Mouse (Mus musculus) hindbrain, postnatal 0 days (tissue): ENCODE data around the gene Cgrrf1. TPM values are rescaled to one million over a fixed set of nuclear protein-coding genes. Genes with fewer than 3 reads are reported as not detected.
"Not testable (repeated sequence)": the region's sequence is repeated elsewhere in the genome, so short reads cannot be mapped to it uniquely, and the experiment has no call there.

Experiments used
- ATAC-seq: fragments of 200-750 bp; cut with Nextera tagmentation; 2 replicates; pipeline ENCODE4 v1.8.0; 2017; ENCODE audit warnings: mild to moderate bottlenecking, moderate TSS enrichment, moderate library complexity
- DNase-seq: peaks from one replicate; pipeline ENCODE4 v3.0.0-alpha.2; 2015; ENCODE audit warnings: low spot score
- H3K27ac ChIP-seq: fragments of 300-500 bp; sonication (generic); 2 replicates; pipeline ENCODE4 v1.5.1; 2014; ENCODE audit warnings: mild to moderate bottlenecking
- H3K27me3 ChIP-seq: fragments of 300-500 bp; sonication (generic); 2 replicates; pipeline ENCODE4 v1.6.1; 2014; ENCODE audit warnings: low read length, mixed read lengths; ENCODE audit not compliant: insufficient read depth
- H3K36me3 ChIP-seq: fragments of 300-500 bp; sonication (generic); 2 replicates; pipeline ENCODE4 v1.6.1; 2014; ENCODE audit warnings: low read length, mixed read lengths; ENCODE audit not compliant: insufficient read depth
- H3K4me1 ChIP-seq: fragments of 300-500 bp; sonication (generic); 2 replicates; pipeline ENCODE4 v1.6.1; 2014; ENCODE audit warnings: antibody characterized with exemption, low read length, mixed read lengths; ENCODE audit not compliant: insufficient read depth
- H3K4me2 ChIP-seq: fragments of 300-500 bp; sonication (generic); 2 replicates; pipeline ENCODE4 v1.6.1; 2014; ENCODE audit warnings: low read depth, mild to moderate bottlenecking, low read length, moderate library complexity, mixed read lengths
- H3K4me3 ChIP-seq: fragments of 300-500 bp; sonication (generic); 2 replicates; pipeline ENCODE4 v1.5.1; 2014; ENCODE audit warnings: low read length
- H3K9ac ChIP-seq: fragments of 300-500 bp; sonication (generic); replicated peaks from 2 replicates; pipeline ENCODE4 v1.6.1; 2014; ENCODE audit warnings: mild to moderate bottlenecking, low read length, moderate library complexity, mixed read lengths
- H3K9me3 ChIP-seq: fragments of 300-500 bp; sonication (generic); 2 replicates; pipeline ENCODE4 v1.6.1; 2016; ENCODE audit warnings: low read length, mixed read lengths
- CTCF ChIP-seq: IDR thresholded peaks from 2 replicates; pipeline ENCODE4 v1.5.1; 2016; ENCODE audit warnings: antibody characterized with exemption, control low read depth, low read depth
- WGBS: fragments of 180-500 bp; shearing (Covaris S2); extraction: QIAGEN DNeasy Blood & Tissue Kit; methylation state at CpG from one replicate; pipeline ENCODE4 v1.1.7; 2014; 5-methylcytosine and 5-hydroxymethylcytosine counted together
- polyA plus RNA-seq: library from polyadenylated mRNA; unstranded; fragments of >200 nt; fragmentation: Nextera tagmentation; extraction: Ambion mirVana; gene quantifications from 2 replicates; pipeline ENCODE4 v1.2.1, GENCODE M21; 2015
- total RNA-seq: library from RNA; depleted of rRNA; stranded (reverse); fragments of >200 nt; gene quantifications from 2 replicates; pipeline ENCODE4 v1.2.3, GENCODE M21; 2014

Gene Cgrrf1
- total and polyA plus RNA-seq, 2 experiments from 2014 or later = 24.9 to 33.0 TPM

GRCm38 (mm10) chr14:46806186-46806585 lies 25.7 kb upstream of the Cgrrf1 start:
- no peak for DNase-seq
- 91% methylated on average over 5 of the region's 5 CpGs for WGBS
- no peak overlapping the region for H3K4me3 ChIP-seq

GRCm38 (mm10) chr14:46807927-46808326 lies 24.0 kb upstream of the Cgrrf1 start:
- H3K4me3 ChIP-seq = no peak overlapping the region
- no peaks in the 10 kb centered on the region for H3K27me3 ChIP-seq
- no peak overlapping the region for H3K27ac ChIP-seq
- H3K9me3 ChIP-seq = no peaks in the 10 kb centered on the region
- H3K36me3 ChIP-seq = peaks cover 12% of the 10 kb centered on the region; the same call in 1 of the 2 replicates
- DNase-seq (no peak), ATAC-seq (no peak)
- H3K4me2 ChIP-seq = no peak overlapping the region
- TF ChIP-seq CTCF = no peak
- no peaks in the 10 kb centered on the region for H3K4me1 ChIP-seq
- no peak overlapping the region for H3K9ac ChIP-seq
- WGBS = 59% methylated on average over 3 of the region's 3 CpGs

More at GRCm38 (mm10) chr14:46806186-46806585, 25.7 kb upstream of the Cgrrf1 start:
- Histone ChIP-seq H3K36me3 (peaks cover 9% of the 10 kb centered on the region; the same call in 1 of the 2 replicates), H3K4me1 (no peaks in the 10 kb centered on the region), H3K4me2 (no peak overlapping the region), H3K9ac (no peak overlapping the region), H3K27me3 (no peaks in the 10 kb centered on the region), H3K27ac (no peak overlapping the region), H3K9me3 (no peaks in the 10 kb centered on the region)
- ATAC-seq = no peak
- no peak for TF ChIP-seq CTCF

- H3K27me3 ChIP-seq = no peaks in the 10 kb centered on the region
- H3K4me3 ChIP-seq = no peak overlapping the region
- no peak overlapping the region for H3K9ac ChIP-seq
- 84% methylated on average over 6 of the region's 6 CpGs for WGBS
- ATAC-seq (no peak), DNase-seq (no peak)
- H3K36me3 ChIP-seq = peaks cover 28% of the 10 kb centered on the region; the same call in 1 of the 2 replicates
- no peaks in the 10 kb centered on the region for H3K9me3 ChIP-seq
- H3K4me1 ChIP-seq = peaks cover 7% of the 10 kb centered on the region; the same call in 1 of the 2 replicates
- no peak overlapping the region for H3K4me2 ChIP-seq
- no peak for TF ChIP-seq CTCF
- H3K27ac ChIP-seq = no peak overlapping the region
These were observed 16.3 kb upstream of the Cgrrf1 start for GRCm38 (mm10) chr14:46815640-46816039.

- H3K9me3 ChIP-seq = no peaks in the 10 kb centered on the region
- no peak overlapping the region for H3K27ac ChIP-seq
- H3K4me1 ChIP-seq = peaks cover 14% of the 10 kb centered on the region; the same call in 1 of the 2 replicates
- no peaks in the 10 kb centered on the region for H3K27me3 ChIP-seq
- 95% methylated on average over 8 of the region's 8 CpGs for WGBS
- H3K4me3 ChIP-seq = no peak overlapping the region
- H3K9ac ChIP-seq = no peak overlapping the region
- DNase-seq (no peak), ATAC-seq (no peak)
- H3K36me3 ChIP-seq = peaks cover 21% of the 10 kb centered on the region; the same call in 1 of the 2 replicates
- no peak overlapping the region for H3K4me2 ChIP-seq
- no peak for TF ChIP-seq CTCF
These were observed 14.9 kb upstream of the Cgrrf1 start for GRCm38 (mm10) chr14:46816916-46817622.

- no peak for TF ChIP-seq CTCF
- no peak overlapping the region for H3K27ac ChIP-seq
- no peaks in the 10 kb centered on the region for H3K27me3 ChIP-seq
- 94% methylated on average over 7 of the region's 7 CpGs for WGBS
- no peak overlapping the region for H3K4me3 ChIP-seq
- DNase-seq (no peak), ATAC-seq (no peak)
- no peak overlapping the region for H3K4me2 ChIP-seq
- peaks cover 16% of the 10 kb centered on the region; the same call in 1 of the 2 replicates for H3K36me3 ChIP-seq
- no peaks in the 10 kb centered on the region for H3K9me3 ChIP-seq
- no peak overlapping the region for H3K9ac ChIP-seq
- H3K4me1 ChIP-seq = peaks cover 14% of the 10 kb centered on the region; the same call in 1 of the 2 replicates
These were observed 13.2 kb upstream of the Cgrrf1 start for GRCm38 (mm10) chr14:46818743-46819142.

- not testable (repeated sequence) for H3K27me3 ChIP-seq, H3K9ac ChIP-seq, DNase-seq, ATAC-seq, H3K4me3 ChIP-seq, H3K4me2 ChIP-seq, H3K27ac ChIP-seq, H3K9me3 ChIP-seq
- WGBS = 96% methylated on average over 5 of the region's 6 CpGs
- H3K4me1 ChIP-seq = peaks cover 14% of the 10 kb centered on the region; the same call in 1 of the 2 replicates
- H3K36me3 ChIP-seq = peaks cover 11% of the 10 kb centered on the region; the same call in 1 of the 2 replicates
These were observed 12.0 kb upstream of the Cgrrf1 start for GRCm38 (mm10) chr14:46819961-46820360.
